In genomic region chr13:76433438-76433837, GRCm38 (mm10) we compare ENCODE assay signal across 27 mouse cellular contexts. TPM values are rescaled to one million over a fixed set of nuclear protein-coding genes. Genes with fewer than 3 reads are reported as not detected.
DNase-seq lines count a peak whose midpoint lies in the region; ATAC-seq and TF ChIP-seq lines count a peak whose summit lies in the region.
"Had no signal": no experiment of that assay in that cellular context is flagged by ENCODE, and none has a peak within 500 bp of the region (broad histone marks: within the 10 kb centered on the region; RNA-seq: fewer than 3 reads in every experiment).

No protein-coding gene starts in this region.

- no peak overlapping the region for H3K4me2 ChIP-seq in forebrain, postnatal 0 days (ENCODE audit: low read depth)
- no peak overlapping the region for H3K4me2 ChIP-seq in forebrain, embryonic 13.5 days
- no peak overlapping the region for H3K4me2 ChIP-seq in midbrain, postnatal 0 days (ENCODE audit: low read depth, low read length, poor library complexity, severe bottlenecking)
- H3K4me2 ChIP-seq: forebrain, embryonic 15.5 days; hindbrain, embryonic 12.5 days; limb, embryonic 13.5 days; liver, embryonic 11.5 days; midbrain, embryonic 13.5 days; neural tube, embryonic 15.5 days had no signal

- H3K4me1 ChIP-seq in forebrain, postnatal 0 days (ENCODE audit: insufficient read depth), result no peaks in the 10 kb centered on the region
- H3K4me1 ChIP-seq in forebrain, embryonic 13.5 days, result no peaks in the 10 kb centered on the region
- no peaks in the 10 kb centered on the region for H3K4me1 ChIP-seq in midbrain, postnatal 0 days (ENCODE audit: insufficient read depth, low read length)
- H3K4me1 ChIP-seq in midbrain, embryonic 10.5 days, result 0 out of 2 replicates have a peak, but pooled peaks cover 4% of the 10 kb centered on the region
- H3K4me1 ChIP-seq: forebrain, embryonic 15.5 days; hindbrain, embryonic 12.5 days; limb, embryonic 13.5 days; midbrain, embryonic 13.5 days; neural tube, embryonic 15.5 days had no signal

- no peak overlapping the region for H3K4me3 ChIP-seq in forebrain, postnatal 0 days (ENCODE audit: low read depth, low read length)
- no peak overlapping the region for H3K4me3 ChIP-seq in forebrain, embryonic 13.5 days
- no peak overlapping the region for H3K4me3 ChIP-seq in midbrain, postnatal 0 days (ENCODE audit: low read depth, low read length)
- no peak overlapping the region for H3K4me3 ChIP-seq in midbrain, embryonic 10.5 days
- H3K4me3 ChIP-seq: forebrain, embryonic 15.5 days; hindbrain, embryonic 12.5 days; limb, embryonic 13.5 days; megakaryocyte, embryonic 14.5 days; midbrain, embryonic 13.5 days; neural tube, embryonic 15.5 days had no signal

- DNase-seq in forebrain, postnatal 0 days, result peak; percentile 12
- peak; percentile 26 for DNase-seq in layer of hippocampus, adult 9-10 months (ENCODE audit: low spot score)
- DNase-seq in layer of hippocampus, adult 11-12 months (ENCODE audit: low spot score), result no peak
- peak; percentile 15 for DNase-seq in midbrain, postnatal 0 days (ENCODE audit: low spot score)
- DNase-seq in midbrain, embryonic 10.5 days (ENCODE audit: low spot score), result no peak
- DNase-seq: adrenal gland, postnatal 10 days; cerebellum, adult 11 months; cerebellum, adult 9-10 months; cerebellum, postnatal 36 days; gastrocnemius, postnatal 10 days; heart, postnatal 14 days; kidney, adult 8-10 months; kidney, postnatal 4 days; lung, postnatal 4 days had no signal

- no peaks in the 10 kb centered on the region for H3K9me3 ChIP-seq in forebrain, postnatal 0 days (ENCODE audit: low read length)
- no peaks in the 10 kb centered on the region for H3K9me3 ChIP-seq in forebrain, embryonic 13.5 days (replicated peaks)
- H3K9me3 ChIP-seq in midbrain, postnatal 0 days (ENCODE audit: low read length), result no peaks in the 10 kb centered on the region
- H3K9me3 ChIP-seq in midbrain, embryonic 10.5 days (replicated peaks), result no peaks in the 10 kb centered on the region
- H3K9me3 ChIP-seq: forebrain, embryonic 15.5 days; G1E; hindbrain, embryonic 12.5 days; limb, embryonic 13.5 days; megakaryocyte, embryonic 14.5 days; midbrain, embryonic 13.5 days; neural tube, embryonic 15.5 days had no signal

- no peak overlapping the region for H3K27ac ChIP-seq in forebrain, postnatal 0 days (ENCODE audit: low read depth, low read length)
- no peak overlapping the region for H3K27ac ChIP-seq in forebrain, embryonic 13.5 days
- no peak overlapping the region for H3K27ac ChIP-seq in midbrain, postnatal 0 days (ENCODE audit: low read depth, low read length)
- H3K27ac ChIP-seq in midbrain, embryonic 10.5 days (replicated peaks), result no peak overlapping the region
- H3K27ac ChIP-seq: forebrain, embryonic 15.5 days; hindbrain, embryonic 12.5 days; kidney, postnatal 0 days; limb, embryonic 13.5 days; midbrain, embryonic 13.5 days; neural tube, embryonic 15.5 days had no signal

- 72% methylated on average over 4 of the region's 4 CpGs for WGBS in forebrain, postnatal 0 days
- 83% methylated on average over 4 of the region's 4 CpGs for WGBS in forebrain, embryonic 13.5 days
- WGBS in midbrain, postnatal 0 days, result 77% methylated on average over 4 of the region's 4 CpGs
- WGBS in midbrain, embryonic 10.5 days, result 87% methylated on average over 4 of the region's 4 CpGs

- H3K27me3 ChIP-seq in forebrain, postnatal 0 days (ENCODE audit: insufficient read depth, low read length), result no peaks in the 10 kb centered on the region
- no peaks in the 10 kb centered on the region for H3K27me3 ChIP-seq in forebrain, embryonic 13.5 days
- H3K27me3 ChIP-seq in midbrain, postnatal 0 days (ENCODE audit: insufficient read depth, low read length), result no peaks in the 10 kb centered on the region
- H3K27me3 ChIP-seq in midbrain, embryonic 10.5 days (ENCODE audit: low read depth, poor library complexity, severe bottlenecking), result no peaks in the 10 kb centered on the region
- H3K27me3 ChIP-seq: forebrain, embryonic 15.5 days; hindbrain, embryonic 12.5 days; limb, embryonic 13.5 days; megakaryocyte, embryonic 14.5 days; midbrain, embryonic 13.5 days; neural tube, embryonic 15.5 days; Patski had no signal

- ATAC-seq in forebrain, postnatal 0 days, result peak; percentile 42; the same call in 1 of the 2 replicates
- ATAC-seq in forebrain, embryonic 13.5 days, result no peak
- ATAC-seq in midbrain, postnatal 0 days (ENCODE audit: low FRiP score), result no peak
- no peak for ATAC-seq in erythroblast, adult 5-6 weeks (replicated peaks; ENCODE audit: low FRiP score, poor library complexity, severe bottlenecking)
- ATAC-seq: forebrain, embryonic 15.5 days; intestine, embryonic 16.5 days; midbrain, embryonic 13.5 days; Patski had no signal

- no peak for TF ChIP-seq CTCF in forebrain, postnatal 0 days (IDR thresholded peaks at IDR 0.05; ENCODE audit: low read depth)
- peak; percentile 44; the same call in 1 of the 2 replicates for TF ChIP-seq CTCF in midbrain, postnatal 0 days (IDR thresholded peaks at IDR 0.05)

- H3K36me3 ChIP-seq in forebrain, postnatal 0 days (ENCODE audit: insufficient read depth), result no peaks in the 10 kb centered on the region
- H3K36me3 ChIP-seq in forebrain, embryonic 13.5 days (ENCODE audit: poor library complexity, severe bottlenecking), result no peaks in the 10 kb centered on the region
- no peaks in the 10 kb centered on the region for H3K36me3 ChIP-seq in midbrain, postnatal 0 days (ENCODE audit: insufficient read depth, low read length)
- no peaks in the 10 kb centered on the region for H3K36me3 ChIP-seq in midbrain, embryonic 10.5 days
- H3K36me3 ChIP-seq: forebrain, embryonic 15.5 days; G1E; hindbrain, embryonic 12.5 days; limb, embryonic 13.5 days; midbrain, embryonic 13.5 days; neural tube, embryonic 15.5 days had no signal

- no peak overlapping the region for H3K9ac ChIP-seq in forebrain, postnatal 0 days
- no peak overlapping the region for H3K9ac ChIP-seq in forebrain, embryonic 13.5 days
- no peak overlapping the region for H3K9ac ChIP-seq in midbrain, postnatal 0 days (replicated peaks; ENCODE audit: low read length, poor library complexity, severe bottlenecking)
- H3K9ac ChIP-seq: forebrain, embryonic 15.5 days; hindbrain, embryonic 12.5 days; limb, embryonic 13.5 days; midbrain, embryonic 13.5 days; neural tube, embryonic 15.5 days had no signal

RNA-seq across cellular contexts. Expression of gene Mctp1, which starts 49.1 kb away (rescaled TPM):
- total RNA-seq in forebrain, postnatal 0 days (2014; rRNA removed), result 13.5 and 17.9 TPM in 2 replicates
- 6.6 and 7.2 TPM in 2 replicates for polyA plus RNA-seq in forebrain, postnatal 0 days (2015; fragmentation: Nextera tagmentation; extraction: Ambion mirVana)
- polyA plus RNA-seq in forebrain, embryonic 13.5 days (2015; fragmentation: Nextera tagmentation; extraction: Ambion mirVana), result 3.1 and 7.7 TPM in 2 replicates
- total RNA-seq in midbrain, postnatal 0 days (2014; rRNA removed), result 7.0 TPM in 2 replicates
- 3.4 and 3.9 TPM in 2 replicates for polyA plus RNA-seq in midbrain, postnatal 0 days (2015; fragmentation: Nextera tagmentation; extraction: Ambion mirVana)
- 4.7 TPM in 2 replicates for polyA plus RNA-seq in midbrain, embryonic 10.5 days (2016; fragmentation: Nextera tagmentation; extraction: Ambion mirVana)
- total RNA-seq in erythroblast, adult 5-6 weeks (2015; ENCODE audit: low replicate concordance), result 23.4 and 44.8 TPM in 2 replicates
- total RNA-seq in erythroblast, adult 5-6 weeks (2017; ENCODE audit: low replicate concordance), result 10.2 and 20.5 TPM in 2 replicates

Comparison
In these comparisons a context has a peak if more than half of its experiments do, and no peak if none do; other contexts are left out.
1. DNase-seq: peak in forebrain, postnatal 0 days (single experiment), layer of hippocampus, adult 9-10 months (single experiment) and midbrain, postnatal 0 days (single experiment); none in layer of hippocampus, adult 11-12 months (single experiment) and midbrain, embryonic 10.5 days (single experiment).